Mouse (Mus musculus) stomach, postnatal 0 days (tissue): ENCODE results near the gene Rpl32. TPM values are rescaled to one million over a fixed set of nuclear protein-coding genes. Genes with fewer than 3 reads are reported as not detected.

Source experiments
- ATAC-seq: fragments of 200-750 bp; cut with Nextera tagmentation; 2 replicates; pipeline ENCODE4 v1.8.0; 2017; ENCODE audit not compliant: low FRiP score, low TSS enrichment
- DNase-seq: peaks from one replicate; pipeline ENCODE4 v3.0.0-alpha.2; 2016; ENCODE audit warnings: low spot score
- H3K27ac ChIP-seq: fragments of 300-500 bp; sonication (generic); replicated peaks from 2 replicates; pipeline ENCODE4 v1.5.1; 2014; ENCODE audit warnings: mild to moderate bottlenecking, control low read depth
- H3K27me3 ChIP-seq: fragments of 300-500 bp; sonication (generic); 2 replicates; pipeline ENCODE4 v1.6.1; 2014; ENCODE audit warnings: low read length; ENCODE audit not compliant: control insufficient read depth, insufficient read depth
- H3K36me3 ChIP-seq: fragments of 300-500 bp; sonication (generic); 2 replicates; pipeline ENCODE4 v1.6.1; 2014; ENCODE audit warnings: low read length, mixed read lengths; ENCODE audit not compliant: control insufficient read depth, insufficient read depth
- H3K4me1 ChIP-seq: fragments of 300-500 bp; sonication (generic); replicated peaks from 2 replicates; pipeline ENCODE4 v1.6.1; 2014; ENCODE audit warnings: antibody characterized with exemption; ENCODE audit not compliant: control insufficient read depth, insufficient read depth
- H3K4me2 ChIP-seq: fragments of 300-500 bp; sonication (generic); replicated peaks from 2 replicates; pipeline ENCODE4 v1.6.1; 2014; ENCODE audit warnings: low read depth, mild to moderate bottlenecking, control low read depth, moderate library complexity
- H3K4me3 ChIP-seq: fragments of 300-500 bp; sonication (generic); 2 replicates; pipeline ENCODE4 v1.5.1; 2014; ENCODE audit warnings: low read depth, low read length, control low read depth
- H3K9ac ChIP-seq: fragments of 300-500 bp; sonication (generic); 2 replicates; pipeline ENCODE4 v1.6.1; 2014; ENCODE audit warnings: mild to moderate bottlenecking, low read length, control low read depth, mixed read lengths
- H3K9me3 ChIP-seq: fragments of 300-500 bp; sonication (generic); 2 replicates; pipeline ENCODE4 v1.6.1; 2016; ENCODE audit warnings: low read length; ENCODE audit not compliant: control insufficient read depth
- CTCF ChIP-seq: IDR thresholded peaks from 2 replicates; pipeline ENCODE4 v1.5.1; 2016; ENCODE audit warnings: antibody characterized with exemption, low read depth, mild to moderate bottlenecking, moderate library complexity
- EP300 ChIP-seq: optimal IDR thresholded peaks from 2 replicates; pipeline ENCODE3; 2016; ENCODE audit warnings: antibody characterized with exemption
- WGBS: fragments of 180-500 bp; shearing (Covaris S2); extraction: QIAGEN DNeasy Blood & Tissue Kit; methylation state at CpG from one replicate; pipeline ENCODE4 v1.1.7; 2014; 5-methylcytosine and 5-hydroxymethylcytosine counted together
- polyA plus RNA-seq: library from polyadenylated mRNA; unstranded; fragments of >200 nt; fragmentation: Nextera tagmentation; extraction: Ambion mirVana; gene quantifications from 2 replicates; pipeline ENCODE4 v1.2.1, GENCODE M21; 2015

Gene Rpl32
- polyA plus RNA-seq, 1 experiment from 2014 or later: 2,431 TPM

DNA sequence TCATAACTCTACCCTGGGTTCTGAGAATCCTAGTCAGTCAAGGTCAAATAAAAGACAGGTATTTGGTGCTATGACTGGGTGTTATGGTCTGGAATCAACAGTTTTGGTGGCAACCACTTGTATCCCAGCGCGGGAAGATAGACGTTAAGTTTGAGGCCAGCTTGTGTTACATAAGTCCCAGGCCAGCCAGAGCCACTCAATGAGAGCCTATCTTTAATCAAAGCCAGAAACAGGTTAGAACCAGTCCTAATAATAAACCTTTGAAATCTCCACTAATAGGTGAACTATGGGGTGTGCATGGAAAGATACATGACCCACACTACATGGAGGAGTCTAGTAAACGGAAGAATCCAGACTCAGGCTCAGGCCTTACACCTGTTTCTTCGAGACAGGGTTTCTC lies 30.2 kb upstream of the Rpl32 start:
- Histone ChIP-seq H3K9me3 (no peaks in the 10 kb centered on the region), H3K4me2 (peak overlapping the region; percentile 57), H3K9ac (no peak overlapping the region), H3K4me3 (peak overlapping the region; percentile 27; the same call in 1 of the 2 replicates), H3K4me1 (no peaks in the 10 kb centered on the region), H3K27ac (peak overlapping the region; percentile 49; the same call in 1 of the 2 replicates), H3K36me3 (no peaks in the 10 kb centered on the region; the same call in 1 of the 2 replicates), H3K27me3 (no peaks in the 10 kb centered on the region)
- TF ChIP-seq EP300: no peak
- no peak for TF ChIP-seq CTCF
- ATAC-seq (peak; percentile 43), DNase-seq (no peak)
- 57% methylated on average over 5 of the region's 5 CpGs for WGBS

DNA sequence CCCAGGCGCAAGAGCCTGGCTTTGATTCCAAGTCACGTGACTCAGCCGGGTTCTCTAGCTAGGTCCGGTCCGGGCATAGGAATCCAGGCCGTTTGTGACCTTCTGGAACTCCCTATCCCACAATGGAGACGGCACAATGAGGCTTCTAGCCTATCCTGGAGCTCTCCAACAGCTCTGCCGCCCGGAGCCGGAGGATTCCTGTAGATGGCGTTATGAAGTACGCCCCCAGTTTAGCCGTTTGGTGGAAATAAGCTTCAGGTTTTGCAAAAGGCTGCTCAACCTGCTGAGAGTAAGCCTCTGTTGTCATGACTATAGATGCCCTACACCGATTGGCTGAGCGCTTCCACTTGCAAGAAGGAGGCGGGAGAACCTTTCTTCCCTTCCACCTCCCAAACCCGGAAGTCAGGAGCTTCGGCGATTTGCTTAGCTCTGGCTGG lies 29.6 kb upstream of the Rpl32 start, which contains the start of gene Efcab12:
TSS of gene Efcab12 (minus strand) at position 252 of the 437 bp plus-strand sequence.
- DNase-seq (peak; percentile 80), ATAC-seq (peak; percentile 95)
- 2% methylated on average over 19 of the region's 19 CpGs for WGBS
- H3K4me3 ChIP-seq: peak within 1 kb of the TSS; percentile 27
- H3K9me3 ChIP-seq: no peaks in the 10 kb centered on the region
- H3K9ac ChIP-seq: no peak within 1 kb of the TSS
- TF ChIP-seq EP300 (no peak), CTCF (peak; percentile 31)
- H3K4me2 ChIP-seq: peak within 1 kb of the TSS; percentile 57
- H3K36me3 ChIP-seq: no peaks in the 10 kb centered on the region; the same call in 1 of the 2 replicates
- peak within 1 kb of the TSS; percentile 49; the same call in 1 of the 2 replicates for H3K27ac ChIP-seq
- no peaks in the 10 kb centered on the region for H3K27me3 ChIP-seq
- H3K4me1 ChIP-seq: no peaks in the 10 kb centered on the region

DNA sequence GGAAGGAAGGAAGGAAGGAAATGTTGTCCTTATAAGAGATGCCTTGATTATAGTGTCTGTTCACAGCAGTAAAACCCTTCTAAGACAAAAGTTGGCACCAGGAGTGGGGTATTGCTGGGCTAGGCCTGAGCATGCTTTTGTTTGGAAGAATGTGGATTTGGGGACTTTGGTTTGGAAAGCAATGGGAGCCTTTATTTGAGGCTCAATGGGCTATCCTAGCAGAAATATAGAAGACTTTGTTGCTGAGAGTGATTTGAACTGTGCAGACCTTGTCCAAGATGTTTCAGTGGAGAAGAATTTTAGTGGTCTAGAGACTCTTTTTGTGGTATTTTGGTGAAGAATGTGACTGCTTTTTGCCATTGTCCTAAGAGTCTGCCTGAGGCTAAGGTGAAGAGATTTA lies 25.3 kb upstream of the Rpl32 start:
- no peaks in the 10 kb centered on the region for H3K27me3 ChIP-seq
- DNase-seq (no peak), ATAC-seq (no peak)
- no peak overlapping the region for H3K27ac ChIP-seq
- TF ChIP-seq CTCF (no peak), EP300 (no peak)
- H3K4me3 ChIP-seq: no peak overlapping the region
- no peak overlapping the region for H3K9ac ChIP-seq
- no peaks in the 10 kb centered on the region for H3K4me1 ChIP-seq
- H3K36me3 ChIP-seq: no peaks in the 10 kb centered on the region
- no peak overlapping the region for H3K4me2 ChIP-seq
- H3K9me3 ChIP-seq: no peaks in the 10 kb centered on the region

DNA sequence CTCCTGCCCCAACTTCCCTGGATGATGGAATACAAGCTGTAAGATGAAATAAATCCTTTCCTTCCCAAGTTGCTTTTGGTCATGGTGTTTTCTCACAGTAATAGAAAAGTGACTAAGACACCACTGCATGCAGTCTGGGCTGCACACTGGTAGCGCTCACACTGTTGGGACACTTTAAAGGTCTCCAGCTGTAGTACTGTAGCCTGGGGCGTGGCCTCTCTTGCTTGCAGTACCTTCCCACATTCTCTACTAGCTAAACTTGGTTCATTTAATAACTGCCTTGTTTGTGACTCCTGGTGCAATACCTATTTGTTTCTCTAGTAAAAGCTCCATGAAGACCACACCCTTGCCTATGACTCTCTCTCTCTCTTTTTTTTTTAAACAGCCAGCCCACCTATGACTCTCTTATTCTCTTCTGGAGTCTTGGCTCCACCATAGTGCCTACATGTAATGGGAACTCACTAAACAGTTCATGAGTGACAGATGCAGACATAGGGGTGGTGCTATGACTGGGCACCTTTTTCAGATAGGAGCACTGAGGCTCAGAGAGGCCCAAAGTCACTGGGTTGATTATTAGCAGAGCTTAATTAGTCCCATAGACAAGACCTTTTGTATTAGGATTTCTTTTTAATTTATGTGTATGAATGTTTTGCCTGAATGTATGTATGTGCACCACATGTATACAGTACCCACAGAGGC lies 23.8 kb upstream of the Rpl32 start:
- ATAC-seq (no peak; the same call in 1 of the 2 replicates), DNase-seq (no peak)
- no peak overlapping the region for H3K27ac ChIP-seq
- H3K9ac ChIP-seq: no peak overlapping the region
- no peaks in the 10 kb centered on the region for H3K4me1 ChIP-seq
- TF ChIP-seq CTCF: no peak
- TF ChIP-seq EP300: no peak
- H3K4me2 ChIP-seq: no peak overlapping the region
- no peaks in the 10 kb centered on the region for H3K27me3 ChIP-seq
- no peak overlapping the region for H3K4me3 ChIP-seq
- H3K9me3 ChIP-seq: no peaks in the 10 kb centered on the region
- H3K36me3 ChIP-seq: no peaks in the 10 kb centered on the region
- WGBS: 83% methylated on average over 2 of the region's 2 CpGs

DNA sequence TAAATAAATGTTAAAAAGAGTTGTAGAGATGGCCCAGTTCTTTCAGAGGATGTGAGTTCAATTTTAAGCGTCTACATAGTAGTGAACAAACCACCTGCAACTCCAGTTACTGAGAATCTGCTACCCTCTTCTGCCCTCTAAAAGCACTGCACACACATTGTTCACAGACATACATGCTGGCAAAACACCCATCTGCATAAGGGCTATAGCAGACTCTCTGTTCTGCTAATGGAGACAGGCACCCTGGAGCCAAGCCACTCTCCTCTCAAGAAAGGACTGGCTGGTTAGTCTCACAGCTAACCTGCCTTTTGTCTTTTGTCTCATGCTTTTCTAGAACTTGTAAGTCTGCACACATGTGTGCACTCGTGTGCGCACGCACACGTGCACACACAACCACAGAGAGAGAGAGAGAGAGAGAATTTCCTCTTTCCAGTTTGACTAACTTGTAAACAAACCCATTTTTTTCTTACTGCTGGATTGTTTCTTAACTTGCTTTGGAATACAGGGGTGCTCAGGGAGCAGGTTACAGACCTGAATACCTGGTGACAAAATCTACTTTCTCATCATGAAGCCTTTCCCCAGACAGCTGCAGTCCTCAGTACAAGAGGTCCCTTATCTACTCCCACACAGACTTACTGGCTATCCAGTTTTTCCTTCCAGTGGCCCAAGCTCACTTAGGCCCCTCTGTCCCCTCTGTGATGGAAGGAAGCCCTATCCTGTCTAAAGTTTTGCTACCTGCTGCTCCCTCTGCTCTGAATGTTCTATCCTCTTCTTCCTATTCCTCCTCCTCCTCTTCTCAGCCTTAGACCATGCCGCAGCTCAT lies 22.4 kb upstream of the Rpl32 start:
- no peak for ATAC-seq
- Histone ChIP-seq H3K27me3 (no peaks in the 10 kb centered on the region), H3K4me3 (no peak overlapping the region), H3K27ac (no peak overlapping the region), H3K9ac (no peak overlapping the region), H3K9me3 (no peaks in the 10 kb centered on the region), H3K4me2 (no peak overlapping the region), H3K4me1 (no peaks in the 10 kb centered on the region), H3K36me3 (no peaks in the 10 kb centered on the region)
- no peak for TF ChIP-seq CTCF
- no peak for TF ChIP-seq EP300
- WGBS: 73% methylated on average over 6 of the region's 6 CpGs
- DNase-seq: no peak
